Mouse (Mus musculus): ENCODE results near the gene Lrp4. TPM values are rescaled to one million over a fixed set of nuclear protein-coding genes. Genes with fewer than 3 reads are reported as not detected.

Lrp4 gene
- polyA plus RNA-seq, 1 experiment from 2014 or later: 6.3 TPM

- no peak overlapping the region for H3K9ac ChIP-seq (replicated peaks; ENCODE audit: low read length)
- WGBS: 4% methylated on average over 4 of the region's 4 CpGs
- DNase-seq (ENCODE audit: low spot score) (peak; percentile 85), ATAC-seq (replicated peaks; ENCODE audit: insufficient number of reproducible peaks, low FRiP score, low TSS enrichment, low read depth) (no peak)
- no peak overlapping the region for H3K4me3 ChIP-seq (ENCODE audit: low read depth, low read length)
- H3K9me3 ChIP-seq (replicated peaks; ENCODE audit: control insufficient read depth, low read length): no peaks in the 10 kb centered on the region
- no peaks in the 10 kb centered on the region for H3K4me1 ChIP-seq (ENCODE audit: control insufficient read depth, insufficient read depth, low read length)
- no peak overlapping the region for H3K4me2 ChIP-seq (ENCODE audit: low read depth, low read length)
- H3K36me3 ChIP-seq (replicated peaks; ENCODE audit: control insufficient read depth, insufficient read depth, low read depth, low read length): no peaks in the 10 kb centered on the region
- no peaks in the 10 kb centered on the region for H3K27me3 ChIP-seq (ENCODE audit: control insufficient read depth, insufficient read depth, low read length)
- H3K27ac ChIP-seq (replicated peaks; ENCODE audit: low read depth, low read length): no peak overlapping the region
Measured at GRCm38 (mm10) chr2:91455826-91456225, 1.5 kb upstream of the Lrp4 start.

GRCm38 (mm10) chr2:91456491-91457100, 715 bp upstream of the Lrp4 start:
- H3K27me3 ChIP-seq (ENCODE audit: control insufficient read depth, insufficient read depth, low read length): no peaks in the 10 kb centered on the region
- H3K36me3 ChIP-seq (replicated peaks; ENCODE audit: control insufficient read depth, insufficient read depth, low read depth, low read length): no peaks in the 10 kb centered on the region
- H3K4me1 ChIP-seq (ENCODE audit: control insufficient read depth, insufficient read depth, low read length): peaks cover 3% of the 10 kb centered on the region
- H3K9ac ChIP-seq (replicated peaks; ENCODE audit: low read length): no peak overlapping the region; the same call in 1 of the 2 replicates
- peak overlapping the region; percentile 63 for H3K4me3 ChIP-seq (ENCODE audit: low read depth, low read length)
- peak overlapping the region; percentile 72 for H3K4me2 ChIP-seq (ENCODE audit: low read depth, low read length)
- no peak overlapping the region for H3K27ac ChIP-seq (replicated peaks; ENCODE audit: low read depth, low read length)
- peak; percentile 6; the same call in 1 of the 2 replicates for ATAC-seq (replicated peaks; ENCODE audit: insufficient number of reproducible peaks, low FRiP score, low TSS enrichment, low read depth)
- WGBS: 44% methylated on average over 9 of the region's 9 CpGs
- no peak for DNase-seq (ENCODE audit: low spot score)
- H3K9me3 ChIP-seq (replicated peaks; ENCODE audit: control insufficient read depth, low read length): no peaks in the 10 kb centered on the region

GRCm38 (mm10) chr2:91457656-91458251, 443 bp downstream of the Lrp4 start:
- no peaks in the 10 kb centered on the region for H3K27me3 ChIP-seq (ENCODE audit: control insufficient read depth, insufficient read depth, low read length)
- H3K4me2 ChIP-seq (ENCODE audit: low read depth, low read length): peak overlapping the region; percentile 72
- no peaks in the 10 kb centered on the region for H3K36me3 ChIP-seq (replicated peaks; ENCODE audit: control insufficient read depth, insufficient read depth, low read depth, low read length)
- DNase-seq (ENCODE audit: low spot score) (no peak), ATAC-seq (replicated peaks; ENCODE audit: insufficient number of reproducible peaks, low FRiP score, low TSS enrichment, low read depth) (peak; percentile 45)
- H3K27ac ChIP-seq (replicated peaks; ENCODE audit: low read depth, low read length): peak overlapping the region; percentile 80
- no peaks in the 10 kb centered on the region for H3K9me3 ChIP-seq (replicated peaks; ENCODE audit: control insufficient read depth, low read length)
- H3K4me3 ChIP-seq (ENCODE audit: low read depth, low read length): peak overlapping the region; percentile 63
- peaks cover 12% of the 10 kb centered on the region for H3K4me1 ChIP-seq (ENCODE audit: control insufficient read depth, insufficient read depth, low read length)
- peak overlapping the region; percentile 78 for H3K9ac ChIP-seq (replicated peaks; ENCODE audit: low read length)
- under 1% methylated on average over 45 of the region's 45 CpGs for WGBS

GRCm38 (mm10) chr2:91458252-91458672, 951 bp downstream of the Lrp4 start:
- WGBS: 0% methylated on average over 21 of the region's 21 CpGs
- Histone ChIP-seq H3K9me3 (replicated peaks; ENCODE audit: control insufficient read depth, low read length) (no peaks in the 10 kb centered on the region), H3K4me1 (ENCODE audit: control insufficient read depth, insufficient read depth, low read length) (peaks cover 12% of the 10 kb centered on the region), H3K4me3 (ENCODE audit: low read depth, low read length) (peak overlapping the region; percentile 63), H3K9ac (replicated peaks; ENCODE audit: low read length) (peak overlapping the region; percentile 78), H3K27me3 (ENCODE audit: control insufficient read depth, insufficient read depth, low read length) (no peaks in the 10 kb centered on the region), H3K4me2 (ENCODE audit: low read depth, low read length) (peak overlapping the region; percentile 72), H3K36me3 (replicated peaks; ENCODE audit: control insufficient read depth, insufficient read depth, low read depth, low read length) (no peaks in the 10 kb centered on the region), H3K27ac (replicated peaks; ENCODE audit: low read depth, low read length) (peak overlapping the region; percentile 80)
- DNase-seq (ENCODE audit: low spot score): peak; percentile 75
- peak; percentile 35 for ATAC-seq (replicated peaks; ENCODE audit: insufficient number of reproducible peaks, low FRiP score, low TSS enrichment, low read depth)

- DNase-seq (ENCODE audit: low spot score) (peak; percentile 85), ATAC-seq (replicated peaks; ENCODE audit: insufficient number of reproducible peaks, low FRiP score, low TSS enrichment, low read depth) (0 out of 2 replicates have a peak, but pooled peaks have one; percentile 20)
- Histone ChIP-seq H3K27me3 (ENCODE audit: control insufficient read depth, insufficient read depth, low read length) (no peaks in the 10 kb centered on the region), H3K4me1 (ENCODE audit: control insufficient read depth, insufficient read depth, low read length) (peaks cover 12% of the 10 kb centered on the region), H3K36me3 (replicated peaks; ENCODE audit: control insufficient read depth, insufficient read depth, low read depth, low read length) (no peaks in the 10 kb centered on the region), H3K9ac (replicated peaks; ENCODE audit: low read length) (peak overlapping the region; percentile 78), H3K4me3 (ENCODE audit: low read depth, low read length) (peak overlapping the region; percentile 63), H3K9me3 (replicated peaks; ENCODE audit: control insufficient read depth, low read length) (no peaks in the 10 kb centered on the region), H3K27ac (replicated peaks; ENCODE audit: low read depth, low read length) (peak overlapping the region; percentile 80), H3K4me2 (ENCODE audit: low read depth, low read length) (peak overlapping the region; percentile 72)
- under 1% methylated on average over 32 of the region's 32 CpGs for WGBS
Measured at GRCm38 (mm10) chr2:91458673-91459391, 1.5 kb downstream of the Lrp4 start.

- ATAC-seq (replicated peaks; ENCODE audit: insufficient number of reproducible peaks, low FRiP score, low TSS enrichment, low read depth) (no peak), DNase-seq (ENCODE audit: low spot score) (no peak)
- no peak overlapping the region for H3K9ac ChIP-seq (replicated peaks; ENCODE audit: low read length)
- H3K4me1 ChIP-seq (ENCODE audit: control insufficient read depth, insufficient read depth, low read length): peaks cover 12% of the 10 kb centered on the region
- no peaks in the 10 kb centered on the region for H3K27me3 ChIP-seq (ENCODE audit: control insufficient read depth, insufficient read depth, low read length)
- no peaks in the 10 kb centered on the region for H3K36me3 ChIP-seq (replicated peaks; ENCODE audit: control insufficient read depth, insufficient read depth, low read depth, low read length)
- no peak overlapping the region for H3K27ac ChIP-seq (replicated peaks; ENCODE audit: low read depth, low read length)
- no peaks in the 10 kb centered on the region for H3K9me3 ChIP-seq (replicated peaks; ENCODE audit: control insufficient read depth, low read length)
- WGBS: 94% methylated on average over 6 of the region's 6 CpGs
- H3K4me3 ChIP-seq (ENCODE audit: low read depth, low read length): no peak overlapping the region
- H3K4me2 ChIP-seq (ENCODE audit: low read depth, low read length): no peak overlapping the region
Measured at GRCm38 (mm10) chr2:91460076-91460475, 2.8 kb downstream of the Lrp4 start.

- ATAC-seq (replicated peaks; ENCODE audit: insufficient number of reproducible peaks, low FRiP score, low TSS enrichment, low read depth) (no peak), DNase-seq (ENCODE audit: low spot score) (no peak)
- Histone ChIP-seq H3K4me3 (ENCODE audit: low read depth, low read length) (no peak overlapping the region), H3K4me1 (ENCODE audit: control insufficient read depth, insufficient read depth, low read length) (peaks cover 12% of the 10 kb centered on the region), H3K36me3 (replicated peaks; ENCODE audit: control insufficient read depth, insufficient read depth, low read depth, low read length) (no peaks in the 10 kb centered on the region), H3K9me3 (replicated peaks; ENCODE audit: control insufficient read depth, low read length) (no peaks in the 10 kb centered on the region), H3K27me3 (ENCODE audit: control insufficient read depth, insufficient read depth, low read length) (no peaks in the 10 kb centered on the region), H3K9ac (replicated peaks; ENCODE audit: low read length) (no peak overlapping the region), H3K27ac (replicated peaks; ENCODE audit: low read depth, low read length) (no peak overlapping the region), H3K4me2 (ENCODE audit: low read depth, low read length) (no peak overlapping the region)
- 53% methylated on average over 7 of the region's 7 CpGs for WGBS
Measured at GRCm38 (mm10) chr2:91460771-91461170, 3.5 kb downstream of the Lrp4 start.

- DNase-seq (ENCODE audit: low spot score) (no peak), ATAC-seq (replicated peaks; ENCODE audit: insufficient number of reproducible peaks, low FRiP score, low TSS enrichment, low read depth) (no peak)
- 38% methylated on average over 3 of the region's 3 CpGs for WGBS
- no peaks in the 10 kb centered on the region for H3K9me3 ChIP-seq (replicated peaks; ENCODE audit: control insufficient read depth, low read length)
- H3K4me2 ChIP-seq (ENCODE audit: low read depth, low read length): 0 out of 2 replicates have a peak overlapping the region, but pooled peaks have one; percentile 7
- peaks cover 12% of the 10 kb centered on the region for H3K4me1 ChIP-seq (ENCODE audit: control insufficient read depth, insufficient read depth, low read length)
- H3K4me3 ChIP-seq (ENCODE audit: low read depth, low read length): no peak overlapping the region
- H3K36me3 ChIP-seq (replicated peaks; ENCODE audit: control insufficient read depth, insufficient read depth, low read depth, low read length): no peaks in the 10 kb centered on the region
- H3K9ac ChIP-seq (replicated peaks; ENCODE audit: low read length): no peak overlapping the region
- no peak overlapping the region for H3K27ac ChIP-seq (replicated peaks; ENCODE audit: low read depth, low read length)
- H3K27me3 ChIP-seq (ENCODE audit: control insufficient read depth, insufficient read depth, low read length): no peaks in the 10 kb centered on the region
Measured at GRCm38 (mm10) chr2:91461341-91461740, 4.0 kb downstream of the Lrp4 start.

All from embryonic facial prominence, embryonic 11.5 days (tissue).